Mouse (Mus musculus) kidney, embryonic 14.5 days (tissue): ENCODE measurements around the gene Stambpl1. TPM values are rescaled to one million over a fixed set of nuclear protein-coding genes. Genes with fewer than 3 reads are reported as not detected.

Experiments
- ATAC-seq: fragments of 200-750 bp; cut with Nextera tagmentation; 2 replicates; pipeline ENCODE4 v1.8.0; 2017; ENCODE audit warnings: moderate number of reproducible peaks, mild to moderate bottlenecking, moderate TSS enrichment, moderate library complexity; ENCODE audit not compliant: low FRiP score, low TSS enrichment
- H3K27ac ChIP-seq: fragments of 300-500 bp; sonication (generic); 2 replicates; pipeline ENCODE4 v1.5.1; 2014; ENCODE audit warnings: low read depth, mild to moderate bottlenecking, low read length, moderate library complexity, mixed read lengths
- H3K27me3 ChIP-seq: fragments of 300-500 bp; sonication (generic); 2 replicates; pipeline ENCODE4 v1.6.1; 2014; ENCODE audit warnings: mild to moderate bottlenecking, low read length; ENCODE audit not compliant: control insufficient read depth, insufficient read depth
- H3K36me3 ChIP-seq: fragments of 300-500 bp; sonication (generic); 2 replicates; pipeline ENCODE4 v1.6.1; 2014; ENCODE audit warnings: low read length, mixed read lengths; ENCODE audit not compliant: control insufficient read depth, insufficient read depth
- H3K4me1 ChIP-seq: fragments of 300-500 bp; sonication (generic); 2 replicates; pipeline ENCODE4 v1.6.1; 2014; ENCODE audit warnings: low read length, mixed read lengths; ENCODE audit not compliant: control insufficient read depth, insufficient read depth
- H3K4me2 ChIP-seq: fragments of 300-500 bp; sonication (generic); replicated peaks from 2 replicates; pipeline ENCODE4 v1.6.1; 2014; ENCODE audit warnings: low read depth, mild to moderate bottlenecking, low read length
- H3K4me3 ChIP-seq: fragments of 300-500 bp; sonication (generic); 2 replicates; pipeline ENCODE4 v1.5.1; 2014; ENCODE audit warnings: mild to moderate bottlenecking, low read length
- H3K9ac ChIP-seq: fragments of 300-500 bp; sonication (generic); 2 replicates; pipeline ENCODE4 v1.6.1; 2014; ENCODE audit warnings: low read depth, mild to moderate bottlenecking, low read length, moderate library complexity
- H3K9me3 ChIP-seq: fragments of 300-500 bp; sonication (generic); 2 replicates; pipeline ENCODE4 v1.6.1; 2016; ENCODE audit warnings: low read length; ENCODE audit not compliant: control insufficient read depth
- WGBS: fragments of 180-500 bp; shearing (Covaris S2); extraction: QIAGEN DNeasy Blood & Tissue Kit; methylation state at CpG from one replicate; pipeline ENCODE4 v1.1.7; 2014; 5-methylcytosine and 5-hydroxymethylcytosine counted together
- polyA plus RNA-seq: library from polyadenylated mRNA; unstranded; fragments of >200 nt; fragmentation: Nextera tagmentation; extraction: Ambion mirVana; gene quantifications from 2 replicates; pipeline ENCODE4 v1.2.1, GENCODE M21; 2014

Stambpl1 gene
- polyA plus RNA-seq, 1 experiment from 2014 or later: 5.5 TPM

DNA sequence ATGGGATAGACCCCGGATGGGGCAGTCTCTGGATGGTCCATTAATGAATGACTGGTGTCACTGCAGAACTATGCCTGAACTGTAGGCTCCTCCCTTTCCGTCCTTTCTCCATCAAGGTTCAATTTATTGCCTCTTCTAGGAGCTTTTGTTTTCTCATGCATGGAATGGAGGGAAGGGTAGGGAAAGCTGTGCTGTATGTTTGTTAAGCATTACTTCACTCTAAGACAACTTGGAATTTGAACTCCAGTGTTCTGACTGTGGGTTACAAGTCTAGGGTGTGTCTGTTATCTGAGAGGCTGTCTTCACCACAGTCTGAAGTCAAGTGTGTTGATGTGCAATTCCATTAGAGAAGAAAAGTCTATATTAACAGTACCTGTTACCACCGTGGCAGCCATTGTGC lies 17.0 kb downstream of the Stambpl1 start:
- Histone ChIP-seq H3K4me2 (no peak overlapping the region), H3K9me3 (no peaks in the 10 kb centered on the region), H3K27ac (no peak overlapping the region), H3K4me3 (no peak overlapping the region), H3K36me3 (no peaks in the 10 kb centered on the region), H3K4me1 (0 out of 2 replicates have a peak, but pooled peaks cover 7% of the 10 kb centered on the region), H3K9ac (no peak overlapping the region), H3K27me3 (no peaks in the 10 kb centered on the region)
- WGBS: 47% methylated on average over 3 of the region's 3 CpGs
- ATAC-seq: no peak

DNA sequence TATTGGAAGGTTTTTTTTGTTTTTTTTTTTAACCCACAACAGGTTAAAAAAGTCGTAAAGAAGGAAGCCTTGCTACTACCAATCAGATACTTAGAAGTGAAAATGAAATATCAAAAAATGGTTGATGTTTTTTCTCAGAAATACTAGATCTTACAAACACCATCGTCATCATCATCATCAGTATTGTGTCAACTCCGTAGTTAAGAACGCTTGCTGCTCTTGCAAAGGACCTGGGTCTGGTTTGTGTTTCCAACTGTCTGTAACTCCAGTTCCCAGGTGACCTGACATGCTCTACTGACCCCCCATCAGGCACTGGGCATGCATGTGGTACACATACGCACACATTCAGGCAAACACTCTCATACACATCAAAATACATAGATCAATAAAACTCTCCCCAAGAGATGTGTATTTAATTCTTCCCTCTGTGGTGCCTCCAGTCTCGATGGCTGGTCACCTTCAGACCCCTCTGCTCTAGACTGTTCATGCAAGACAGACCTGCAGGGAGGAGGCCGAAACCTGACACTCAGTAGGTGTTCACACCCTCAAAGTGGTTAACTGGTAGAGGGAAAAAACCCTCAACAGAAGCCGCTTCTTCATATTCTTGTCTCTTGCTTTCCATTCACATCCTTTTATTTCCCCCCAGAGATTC lies 18.0 kb downstream of the Stambpl1 start:
- H3K4me1 ChIP-seq: 0 out of 2 replicates have a peak, but pooled peaks cover 7% of the 10 kb centered on the region
- ATAC-seq: peak; percentile 82; the same call in 1 of the 2 replicates
- H3K9ac ChIP-seq: no peak overlapping the region
- no peak overlapping the region for H3K27ac ChIP-seq
- H3K9me3 ChIP-seq: no peaks in the 10 kb centered on the region
- no peaks in the 10 kb centered on the region for H3K27me3 ChIP-seq
- H3K4me2 ChIP-seq: no peak overlapping the region
- H3K4me3 ChIP-seq: no peak overlapping the region
- 61% methylated on average over 8 of the region's 8 CpGs for WGBS
- H3K36me3 ChIP-seq: no peaks in the 10 kb centered on the region

DNA sequence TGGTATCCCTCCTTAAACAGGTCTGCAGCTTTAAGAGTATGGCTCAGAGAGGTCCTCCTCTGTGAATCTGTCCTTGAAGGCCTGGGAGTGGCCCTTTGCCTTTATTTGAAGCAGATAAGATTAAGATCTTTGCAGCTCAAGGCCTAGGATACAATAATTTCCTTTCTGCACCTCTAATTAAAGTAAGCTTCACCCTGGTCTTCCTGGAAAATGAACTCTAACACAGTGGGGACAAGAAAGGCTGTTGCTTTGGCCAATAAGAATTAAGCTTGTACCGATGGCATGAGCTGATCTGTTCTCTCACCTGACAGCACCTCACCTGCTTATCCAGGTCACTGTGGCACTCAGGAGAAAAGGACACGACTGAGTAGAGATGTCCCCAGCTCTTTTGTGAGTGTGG lies 18.8 kb downstream of the Stambpl1 start:
- 58% methylated on average over 2 of the region's 2 CpGs for WGBS
- Histone ChIP-seq H3K27me3 (no peaks in the 10 kb centered on the region), H3K4me1 (0 out of 2 replicates have a peak, but pooled peaks cover 7% of the 10 kb centered on the region), H3K4me2 (no peak overlapping the region), H3K9ac (no peak overlapping the region), H3K4me3 (no peak overlapping the region), H3K9me3 (no peaks in the 10 kb centered on the region), H3K36me3 (no peaks in the 10 kb centered on the region), H3K27ac (no peak overlapping the region)
- no peak for ATAC-seq

DNA sequence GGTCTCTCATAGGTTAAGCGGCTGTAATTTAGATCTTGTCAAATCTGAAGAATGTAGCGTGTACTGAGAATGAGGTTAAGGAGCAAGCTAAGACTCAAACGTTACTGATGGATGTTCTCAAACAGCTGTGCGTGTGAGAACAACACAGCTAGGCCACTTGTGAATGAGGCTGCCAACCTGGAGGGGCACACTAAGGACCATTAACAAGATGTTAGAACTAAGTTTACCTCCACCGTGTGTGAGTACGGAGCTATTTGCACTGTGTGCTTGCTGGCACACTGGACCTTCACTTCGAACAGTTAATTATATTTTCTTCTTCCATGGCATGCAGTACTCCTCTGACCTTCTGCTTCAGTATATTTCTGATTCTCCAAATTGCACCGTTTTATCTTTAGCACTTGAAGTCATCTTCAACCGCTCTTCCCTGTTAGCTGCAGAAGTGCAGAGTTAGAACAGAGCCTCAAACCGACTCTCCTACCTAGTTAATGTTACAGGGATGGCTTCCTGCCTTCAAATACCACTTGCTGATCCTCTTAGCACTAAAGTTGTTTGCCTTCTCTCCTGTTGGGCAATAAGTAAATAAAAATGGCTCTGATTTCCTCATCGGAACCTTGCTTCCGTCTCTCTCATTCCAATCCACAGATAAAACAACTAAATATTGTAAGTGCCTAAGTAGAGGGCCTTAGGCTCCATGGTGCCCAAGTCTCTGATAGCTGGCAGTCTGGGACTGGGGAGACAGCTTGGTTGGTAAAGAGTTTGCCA lies 20.6 kb downstream of the Stambpl1 start:
- H3K36me3 ChIP-seq: no peaks in the 10 kb centered on the region
- H3K27ac ChIP-seq: no peak overlapping the region
- H3K4me1 ChIP-seq: 0 out of 2 replicates have a peak, but pooled peaks cover 7% of the 10 kb centered on the region
- no peak overlapping the region for H3K4me2 ChIP-seq
- no peak overlapping the region for H3K4me3 ChIP-seq
- no peak for ATAC-seq
- no peaks in the 10 kb centered on the region for H3K27me3 ChIP-seq
- no peak overlapping the region for H3K9ac ChIP-seq
- WGBS: 88% methylated on average over 12 of the region's 12 CpGs
- H3K9me3 ChIP-seq: no peaks in the 10 kb centered on the region

DNA sequence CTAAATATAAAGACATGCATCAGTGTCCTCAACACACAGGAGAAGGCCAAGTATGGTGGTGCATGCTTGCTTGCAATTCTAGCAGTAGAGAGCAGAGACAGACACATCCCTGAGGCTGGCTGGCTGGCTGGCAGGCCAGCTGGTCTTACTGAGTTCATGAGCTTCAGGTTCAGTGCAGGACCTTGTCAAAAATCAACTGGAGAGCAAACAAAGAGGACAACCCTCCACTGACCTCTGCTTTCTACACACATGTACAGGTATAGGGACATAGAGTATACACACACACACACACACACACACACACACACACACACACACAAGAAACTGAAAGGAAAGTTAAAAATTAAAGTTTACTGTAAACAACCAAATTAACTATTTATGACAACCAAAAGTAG lies 21.2 kb downstream of the Stambpl1 start:
- Histone ChIP-seq H3K4me3 (no peak overlapping the region), H3K36me3 (no peaks in the 10 kb centered on the region), H3K27ac (no peak overlapping the region), H3K27me3 (no peaks in the 10 kb centered on the region), H3K4me1 (0 out of 2 replicates have a peak, but pooled peaks cover 7% of the 10 kb centered on the region), H3K9ac (no peak overlapping the region), H3K9me3 (no peaks in the 10 kb centered on the region), H3K4me2 (no peak overlapping the region)
- no peak for ATAC-seq

DNA sequence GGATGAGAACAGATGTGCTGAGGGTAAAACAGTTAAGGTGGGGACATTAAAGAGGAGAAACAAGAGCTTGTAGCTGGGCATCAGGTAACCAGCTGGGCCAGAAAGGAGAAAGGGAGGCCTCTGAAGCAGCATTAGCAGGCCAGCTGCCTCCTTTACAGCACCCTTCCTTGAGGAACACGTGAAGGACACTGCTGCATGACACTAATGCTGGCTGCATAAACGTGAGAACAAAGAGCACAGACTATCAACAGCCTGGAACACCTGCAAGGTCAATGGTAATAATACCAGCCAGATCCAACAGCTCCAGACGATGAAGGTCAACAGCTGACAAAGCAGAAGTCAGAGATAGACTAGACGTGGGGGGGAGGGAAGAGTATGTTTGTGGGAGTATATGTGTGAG lies 22.1 kb downstream of the Stambpl1 start:
- H3K9me3 ChIP-seq: no peaks in the 10 kb centered on the region
- H3K4me1 ChIP-seq: 0 out of 2 replicates have a peak, but pooled peaks cover 5% of the 10 kb centered on the region
- H3K4me3 ChIP-seq: no peak overlapping the region
- no peak overlapping the region for H3K4me2 ChIP-seq
- no peak overlapping the region for H3K9ac ChIP-seq
- ATAC-seq: no peak
- H3K36me3 ChIP-seq: no peaks in the 10 kb centered on the region
- H3K27me3 ChIP-seq: no peaks in the 10 kb centered on the region
- no peak overlapping the region for H3K27ac ChIP-seq
- 36% methylated on average over 4 of the region's 4 CpGs for WGBS

DNA sequence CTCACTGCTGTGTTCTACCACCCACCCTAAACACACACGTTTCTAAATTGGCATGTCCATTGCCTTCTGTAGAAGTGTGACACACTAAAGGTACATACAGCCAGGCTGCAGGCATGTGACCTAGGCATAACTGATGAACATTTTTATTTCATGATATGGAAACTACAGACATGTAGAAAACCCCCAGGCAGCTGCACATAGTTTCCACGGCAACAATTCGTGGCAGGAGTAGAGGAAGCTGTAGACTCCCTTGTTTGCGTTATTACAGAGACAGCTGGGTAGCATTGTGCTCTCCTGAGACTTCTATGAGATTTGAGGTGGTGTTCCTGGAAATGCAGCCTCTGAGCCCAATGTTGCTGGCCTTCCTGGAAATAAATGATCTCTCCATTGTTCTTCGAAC lies 24.9 kb downstream of the Stambpl1 start:
- Histone ChIP-seq H3K9me3 (no peaks in the 10 kb centered on the region), H3K36me3 (no peaks in the 10 kb centered on the region), H3K27ac (no peak overlapping the region), H3K9ac (no peak overlapping the region), H3K4me1 (no peaks in the 10 kb centered on the region), H3K27me3 (no peaks in the 10 kb centered on the region), H3K4me3 (no peak overlapping the region), H3K4me2 (no peak overlapping the region)
- 80% methylated on average over 5 of the region's 5 CpGs for WGBS
- ATAC-seq: no peak

DNA sequence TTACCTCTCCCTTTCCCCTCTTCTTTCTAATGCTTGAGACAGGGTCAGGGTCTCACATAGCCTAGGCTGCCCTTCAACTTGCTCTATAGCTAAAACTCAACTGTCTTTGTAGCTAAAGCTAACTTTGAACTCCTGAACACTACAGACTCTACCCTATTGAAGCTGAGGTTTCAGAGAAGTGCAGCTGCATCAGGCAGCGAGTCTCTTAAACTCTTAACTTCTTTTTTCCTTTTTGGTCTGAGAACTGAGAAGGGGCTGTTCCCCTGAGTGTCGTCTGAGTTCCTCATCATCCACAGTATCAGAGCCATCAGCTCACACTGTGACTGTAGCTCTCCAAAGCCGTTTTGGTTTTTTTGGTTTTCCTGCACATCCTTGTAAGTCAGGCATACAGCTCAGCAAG lies 25.7 kb downstream of the Stambpl1 start:
- no peak for ATAC-seq
- Histone ChIP-seq H3K4me3 (no peak overlapping the region), H3K27me3 (no peaks in the 10 kb centered on the region), H3K9ac (no peak overlapping the region), H3K9me3 (no peaks in the 10 kb centered on the region), H3K36me3 (no peaks in the 10 kb centered on the region), H3K4me2 (no peak overlapping the region), H3K27ac (no peak overlapping the region), H3K4me1 (no peaks in the 10 kb centered on the region)
- 78% methylated on average over 3 of the region's 3 CpGs for WGBS

DNA sequence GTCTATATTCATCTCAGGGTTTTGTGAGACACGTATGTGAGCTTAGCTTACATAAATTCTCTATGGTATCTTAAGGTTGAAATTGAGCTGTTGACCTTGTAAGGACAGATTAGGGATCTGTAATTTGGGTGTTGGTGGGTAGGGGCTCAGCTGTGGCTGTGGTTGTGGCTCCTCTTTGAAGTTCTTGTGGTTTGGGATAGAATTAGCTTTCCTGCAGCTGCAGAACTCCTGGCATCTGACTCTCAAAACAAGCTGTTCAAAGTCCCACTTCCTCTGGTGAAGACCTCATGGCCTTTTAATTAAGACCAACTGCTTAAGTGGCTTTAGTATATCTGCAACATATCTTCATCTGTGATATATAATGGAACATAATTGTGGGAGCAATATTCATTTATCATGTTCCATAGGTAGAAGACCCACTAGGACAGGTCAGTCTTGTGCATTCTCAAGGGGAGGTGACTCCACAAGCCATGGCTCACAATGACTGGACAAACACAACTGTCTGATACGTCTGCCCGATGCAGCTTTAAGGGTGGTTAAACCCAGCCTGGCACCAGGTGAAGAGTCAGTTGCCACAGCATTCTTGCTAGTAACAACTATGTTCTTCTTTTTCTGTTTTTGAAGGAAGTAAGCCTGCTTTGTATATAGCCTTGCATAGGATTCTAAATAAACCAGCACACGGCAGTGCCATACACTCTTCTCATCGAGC lies 27.4 kb downstream of the Stambpl1 start:
- H3K27me3 ChIP-seq: no peaks in the 10 kb centered on the region
- WGBS: 91% methylated on average over 5 of the region's 5 CpGs
- H3K9me3 ChIP-seq: no peaks in the 10 kb centered on the region
- no peaks in the 10 kb centered on the region for H3K4me1 ChIP-seq
- H3K4me3 ChIP-seq: no peak overlapping the region
- no peak overlapping the region for H3K4me2 ChIP-seq
- no peaks in the 10 kb centered on the region for H3K36me3 ChIP-seq
- no peak overlapping the region for H3K9ac ChIP-seq
- ATAC-seq: no peak
- no peak overlapping the region for H3K27ac ChIP-seq
